Mouse (Mus musculus) left cerebral cortex, adult 11 months (tissue): ENCODE measurements around the gene Vash1.
A peak's percentile ranks its signal among the peaks of the same experiment; 100 is the strongest.

Source experiments
- DNase-seq: peaks from one replicate; pipeline ENCODE4 v3.0.0; 2022; ENCODE audit warnings: low spot score

Vash1 gene

DNA sequence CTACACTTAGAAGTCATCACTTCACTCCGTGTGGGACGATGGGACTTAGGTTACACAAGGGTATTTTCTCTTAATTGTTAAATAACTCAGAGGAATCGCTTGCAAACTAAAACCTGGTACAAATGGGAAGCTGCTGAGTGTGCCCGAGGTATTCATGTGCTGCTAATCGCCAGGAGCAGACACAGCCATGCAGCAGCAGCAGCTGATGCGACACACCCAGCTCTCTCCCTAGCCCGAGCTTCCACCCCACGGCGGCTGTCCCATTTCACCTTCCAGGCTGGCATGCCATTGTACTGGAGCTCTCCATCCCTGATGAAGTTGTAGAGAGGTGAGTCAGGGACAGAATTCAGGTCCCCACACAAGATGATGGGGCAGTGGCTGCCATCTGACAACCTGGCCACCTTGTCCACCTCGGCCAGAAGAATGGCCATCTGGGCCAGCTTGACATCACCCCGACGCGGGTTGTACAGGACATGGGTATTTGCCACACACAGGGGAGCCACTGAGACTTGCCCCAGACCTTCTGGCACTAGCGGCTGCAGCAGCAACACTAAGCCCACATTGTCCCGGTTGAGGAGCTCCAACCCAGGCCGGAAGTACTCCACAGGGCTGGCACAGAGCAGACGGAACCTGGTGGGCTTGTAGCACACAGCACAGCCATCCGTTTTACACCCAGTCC lies 41.6 kb downstream of the Vash1 start:
- DNase-seq, result no peak

DNA sequence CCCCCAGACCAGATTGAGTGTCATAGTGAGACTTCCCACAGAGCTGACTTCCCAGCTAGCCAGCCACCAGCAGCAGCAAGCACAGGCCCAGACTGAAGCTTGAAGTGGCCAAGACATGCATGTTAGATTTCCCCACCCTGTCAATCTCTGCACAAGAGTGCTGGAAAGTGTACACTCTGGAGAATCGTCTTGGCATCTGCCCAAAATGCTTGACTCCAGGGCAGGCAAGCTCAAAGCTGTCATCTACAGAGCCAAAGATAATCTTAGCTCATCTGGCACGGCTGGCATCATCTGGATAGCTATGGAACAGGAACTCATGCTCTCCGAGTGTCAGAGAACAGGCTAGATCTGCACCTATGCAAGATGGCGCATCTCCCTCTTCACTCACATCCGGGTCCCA lies 43.0 kb downstream of the Vash1 start:
- no peak for DNase-seq

DNA sequence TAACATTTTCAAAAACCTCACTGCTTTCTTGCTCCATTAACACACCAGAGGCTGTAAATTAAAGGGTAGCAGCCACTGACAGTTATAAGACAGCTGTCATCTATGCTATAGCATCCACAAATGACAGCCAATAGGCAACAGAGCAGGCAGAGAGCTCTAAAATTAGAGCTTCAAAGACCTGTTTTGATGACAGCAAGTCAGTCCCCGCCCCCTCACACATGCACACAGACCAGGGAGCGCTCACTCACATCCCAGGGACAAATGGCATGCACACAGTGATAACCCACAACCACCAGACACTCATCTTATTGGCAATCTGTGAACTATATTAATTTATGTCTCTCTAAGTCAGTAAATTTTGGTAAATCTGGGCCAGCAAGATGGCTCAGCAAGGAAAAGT lies 45.8 kb downstream of the Vash1 start:
- no peak for DNase-seq

DNA sequence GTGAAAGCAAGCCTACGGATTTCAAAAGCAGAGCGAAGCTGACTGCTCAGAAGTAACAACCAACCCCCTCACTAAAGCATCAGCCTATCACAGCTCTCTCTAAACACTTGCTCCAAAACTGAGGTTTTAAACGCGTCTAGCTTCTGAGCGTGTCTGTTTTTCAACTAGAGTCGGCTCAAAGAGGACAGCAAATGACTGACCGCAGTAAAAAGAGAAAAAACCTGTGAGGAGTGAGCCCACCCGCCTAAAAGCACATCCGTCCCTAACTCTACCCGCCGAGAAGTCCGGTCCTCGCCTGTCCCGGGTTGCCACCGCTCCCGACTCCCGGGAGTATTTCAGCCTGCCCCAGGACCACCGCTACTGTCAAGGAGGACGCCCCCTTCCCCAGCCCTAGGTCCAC lies 47.2 kb downstream of the Vash1 start:
- no peak for DNase-seq

DNA sequence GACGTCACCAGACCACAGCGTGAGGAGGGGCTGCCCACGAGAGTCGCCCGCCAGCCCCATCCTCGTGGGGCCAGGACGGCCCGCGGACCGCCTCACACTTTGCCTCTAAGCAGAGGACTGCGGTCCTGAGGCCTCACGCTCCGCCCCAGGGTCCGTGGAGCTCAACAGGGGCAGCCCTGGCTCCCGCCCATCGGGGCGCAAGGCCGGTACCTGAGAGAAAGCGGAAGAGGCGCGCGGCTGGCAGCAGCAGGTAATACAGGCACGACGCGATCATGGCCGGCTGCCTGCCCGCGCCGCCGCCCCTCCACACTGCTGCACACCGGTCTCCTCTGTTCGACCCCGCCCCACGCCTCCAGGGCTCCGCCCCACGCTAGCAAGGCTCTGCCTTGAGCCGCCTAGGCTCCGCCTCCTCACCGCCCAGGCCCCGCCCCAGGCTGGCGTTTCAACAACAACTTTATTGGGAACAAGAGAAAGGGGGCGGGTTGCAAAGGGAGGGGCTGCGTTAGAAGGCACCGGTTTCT lies 47.7 kb downstream of the Vash1 start, which contains the start of gene Angel1:
TSS of gene Angel1 (minus strand) at position 341 of the 521 bp plus-strand sequence.
- peak; percentile 91 for DNase-seq

DNA sequence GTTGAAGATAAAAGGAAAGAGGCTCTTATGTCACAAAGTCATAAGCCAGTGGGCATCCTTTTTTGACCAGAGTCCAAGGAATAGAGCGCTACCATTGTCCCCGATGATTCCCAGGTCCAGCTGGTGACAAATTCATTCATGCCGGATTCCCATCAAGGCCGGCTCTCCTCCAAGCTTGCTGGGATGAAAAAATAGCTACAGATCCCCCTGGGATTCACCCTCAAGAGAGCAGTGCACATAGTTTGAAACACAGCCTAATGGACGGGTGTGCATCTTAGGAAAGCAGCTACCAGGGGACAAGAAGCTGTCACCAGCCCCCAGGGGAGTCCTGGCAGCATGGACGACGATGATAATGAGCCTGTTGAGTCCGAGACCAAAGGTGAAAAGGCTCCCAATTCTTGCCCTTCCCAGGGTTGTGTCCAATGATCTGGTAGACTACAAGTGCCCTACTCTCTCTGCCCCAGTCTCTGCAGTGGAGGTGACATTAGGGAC lies 55.9 kb downstream of the Vash1 start, which contains the start of gene Lrrc74a:
TSS of gene Lrrc74a (plus strand) at position 51 of the 492 bp plus-strand sequence.
- no peak for DNase-seq
